Comparison of ENCODE assay signal across 8 mouse cellular contexts in genomic region chr16:33882540-33882939, GRCm38 (mm10). TPM values are rescaled to one million over a fixed set of nuclear protein-coding genes. Genes with fewer than 3 reads are reported as not detected.
DNase-seq lines count a peak whose midpoint lies in the region; ATAC-seq and TF ChIP-seq lines count a peak whose summit lies in the region.
"Had no signal": no experiment of that assay in that cellular context is flagged by ENCODE, and none has a peak within 500 bp of the region (broad histone marks: within the 10 kb centered on the region; RNA-seq: fewer than 3 reads in every experiment).

No protein-coding gene starts in this region.

- H3K9ac ChIP-seq in liver, postnatal 0 days (replicated peaks): no peak overlapping the region
- no peak overlapping the region for H3K9ac ChIP-seq in liver, embryonic 11.5 days (ENCODE audit: low read depth, low read length)
- H3K9ac ChIP-seq in embryonic facial prominence, embryonic 14.5 days (ENCODE audit: low read depth, low read length): no peak overlapping the region
- H3K9ac ChIP-seq in heart, embryonic 14.5 days (ENCODE audit: low read length): no peak overlapping the region
- H3K9ac ChIP-seq: liver, embryonic 14.5 days had no signal

- no peak for TF ChIP-seq EP300 in liver, postnatal 0 days (IDR thresholded peaks at IDR 0.05; ENCODE audit: low read depth)

- peak; percentile 35 for DNase-seq in liver, postnatal 0 days
- no peak for DNase-seq in liver, embryonic 11.5 days (ENCODE audit: low spot score)
- peak; percentile 91 for DNase-seq in embryonic facial prominence, embryonic 14.5 days (ENCODE audit: low spot score)
- DNase-seq in lung, postnatal 10 days: peak; percentile 76
- no peak for DNase-seq in natural killer cell, adult 2 months (ENCODE audit: low spot score in 2 of 2)
- DNase-seq in right cerebral cortex, postnatal 4 days: no peak

- peaks cover 41% of the 10 kb centered on the region for H3K4me1 ChIP-seq in liver, postnatal 0 days (ENCODE audit: insufficient read depth)
- H3K4me1 ChIP-seq in liver, embryonic 11.5 days (replicated peaks; ENCODE audit: control insufficient read depth, insufficient read depth, low read length): no peaks in the 10 kb centered on the region
- H3K4me1 ChIP-seq in embryonic facial prominence, embryonic 14.5 days (ENCODE audit: control insufficient read depth, insufficient read depth, low read length): peaks cover 69% of the 10 kb centered on the region
- H3K4me1 ChIP-seq in heart, embryonic 14.5 days (ENCODE audit: control insufficient read depth in 2 of 2, insufficient read depth in 2 of 2, low read length in 2 of 2): peaks cover 27 to 64% of the 10 kb centered on the region in 2 experiments

- no peaks in the 10 kb centered on the region for H3K36me3 ChIP-seq in liver, postnatal 0 days (replicated peaks; ENCODE audit: insufficient read depth, low read length)
- no peaks in the 10 kb centered on the region for H3K36me3 ChIP-seq in liver, embryonic 11.5 days (ENCODE audit: control insufficient read depth, insufficient read depth, low read length)
- H3K36me3 ChIP-seq in embryonic facial prominence, embryonic 14.5 days (ENCODE audit: control insufficient read depth, insufficient read depth, low read length): peaks cover 13% of the 10 kb centered on the region; the same call in 1 of the 2 replicates
- no peaks in the 10 kb centered on the region for H3K36me3 ChIP-seq in heart, embryonic 14.5 days (ENCODE audit: control insufficient read depth, insufficient read depth, low read length)

- TF ChIP-seq CTCF in liver, postnatal 0 days (IDR thresholded peaks at IDR 0.05; ENCODE audit: low read depth): no peak

- peak overlapping the region; percentile 48 for H3K27ac ChIP-seq in liver, postnatal 0 days (ENCODE audit: low read depth)
- H3K27ac ChIP-seq in liver, embryonic 11.5 days (ENCODE audit: low read depth, low read length): no peak overlapping the region
- H3K27ac ChIP-seq in embryonic facial prominence, embryonic 14.5 days (replicated peaks; ENCODE audit: low read depth, low read length): peak overlapping the region; percentile 84
- peak overlapping the region; percentile 75 to 86 for H3K27ac ChIP-seq in heart, embryonic 14.5 days (replicated peaks in 1 of 2; ENCODE audit: control insufficient read depth in 1 of 2, insufficient read depth in 1 of 2, low read depth in 2 of 2, low read length in 2 of 2)
- H3K27ac ChIP-seq: liver, embryonic 14.5 days had no signal

- H3K4me2 ChIP-seq in liver, postnatal 0 days (ENCODE audit: low read depth, low read length): no peak overlapping the region
- no peak overlapping the region for H3K4me2 ChIP-seq in liver, embryonic 11.5 days
- peak overlapping the region; percentile 31; the same call in 1 of the 2 replicates for H3K4me2 ChIP-seq in embryonic facial prominence, embryonic 14.5 days (ENCODE audit: low read depth, low read length)
- H3K4me2 ChIP-seq in heart, embryonic 14.5 days (ENCODE audit: low read length): no peak overlapping the region

- ATAC-seq in liver, postnatal 0 days: peak; percentile 78
- no peak for ATAC-seq in liver, embryonic 11.5 days (replicated peaks; ENCODE audit: low FRiP score)
- ATAC-seq in embryonic facial prominence, embryonic 14.5 days (ENCODE audit: low read depth): peak; percentile 60
- ATAC-seq in heart, embryonic 14.5 days (ENCODE audit: insufficient number of reproducible peaks, insufficient read depth, low FRiP score, low read depth): peak; percentile 54; the same call in 1 of the 2 replicates

- H3K9me3 ChIP-seq in liver, postnatal 0 days (ENCODE audit: low read length): no peaks in the 10 kb centered on the region
- no peaks in the 10 kb centered on the region for H3K9me3 ChIP-seq in liver, embryonic 11.5 days (ENCODE audit: control insufficient read depth, low read length)
- no peaks in the 10 kb centered on the region for H3K9me3 ChIP-seq in embryonic facial prominence, embryonic 14.5 days (ENCODE audit: control insufficient read depth, low read length)
- no peaks in the 10 kb centered on the region for H3K9me3 ChIP-seq in heart, embryonic 14.5 days (ENCODE audit: control insufficient read depth, low read length)

- 51% methylated on average over 4 of the region's 4 CpGs for WGBS in liver, postnatal 0 days (ENCODE audit: insufficient replicate concordance)
- WGBS in liver, embryonic 11.5 days: 77% methylated on average over 4 of the region's 4 CpGs
- 35% methylated on average over 4 of the region's 4 CpGs for WGBS in embryonic facial prominence, embryonic 14.5 days
- 35% methylated on average over 4 of the region's 4 CpGs for WGBS in heart, embryonic 14.5 days

- no peak overlapping the region for H3K4me3 ChIP-seq in liver, postnatal 0 days (ENCODE audit: low read depth, low read length)
- H3K4me3 ChIP-seq in liver, embryonic 11.5 days (ENCODE audit: low read depth, low read length): no peak overlapping the region
- H3K4me3 ChIP-seq in embryonic facial prominence, embryonic 14.5 days (ENCODE audit: low read depth, low read length): no peak overlapping the region
- no peak overlapping the region for H3K4me3 ChIP-seq in heart, embryonic 14.5 days (ENCODE audit: control insufficient read depth in 1 of 2, insufficient read depth in 1 of 2, low read depth in 1 of 2, low read length in 2 of 2)

- H3K27me3 ChIP-seq in liver, postnatal 0 days (ENCODE audit: insufficient read depth, low read length): no peaks in the 10 kb centered on the region
- no peaks in the 10 kb centered on the region for H3K27me3 ChIP-seq in liver, embryonic 11.5 days (replicated peaks; ENCODE audit: control insufficient read depth, insufficient read depth, low read length)
- H3K27me3 ChIP-seq in embryonic facial prominence, embryonic 14.5 days (replicated peaks; ENCODE audit: control insufficient read depth, insufficient read depth, low read length): no peaks in the 10 kb centered on the region
- H3K27me3 ChIP-seq in heart, embryonic 14.5 days (ENCODE audit: control insufficient read depth, insufficient read depth, low read length): no peaks in the 10 kb centered on the region

RNA-seq across cellular contexts. Expression of gene Itgb5, which starts 53.1 kb away (rescaled TPM):
- polyA plus RNA-seq in liver, postnatal 0 days (2015; fragmentation: Nextera tagmentation; extraction: Ambion mirVana): 16.1 and 19.2 TPM in 2 replicates
- 24.8 and 25.0 TPM in 2 replicates for polyA plus RNA-seq in liver, embryonic 11.5 days (2014; fragmentation: Nextera tagmentation; extraction: Ambion mirVana)
- 116 and 121 TPM in 2 replicates for polyA plus RNA-seq in embryonic facial prominence, embryonic 14.5 days (2014; fragmentation: Nextera tagmentation; extraction: Ambion mirVana)
- polyA plus RNA-seq in heart, embryonic 14.5 days (2014; fragmentation: Nextera tagmentation; extraction: Ambion mirVana): 87.8 and 96.2 TPM in 2 replicates

Comparison
In these comparisons a context has a peak if more than half of its experiments do, and no peak if none do; other contexts are left out.
1. DNase-seq: peak in liver, postnatal 0 days (single experiment), embryonic facial prominence, embryonic 14.5 days (single experiment) and lung, postnatal 10 days (single experiment); none in liver, embryonic 11.5 days (single experiment), natural killer cell, adult 2 months (0 of 2) and right cerebral cortex, postnatal 4 days (single experiment).